24 mouse cellular contexts compared by ENCODE assay signal in the genomic region with DNA sequence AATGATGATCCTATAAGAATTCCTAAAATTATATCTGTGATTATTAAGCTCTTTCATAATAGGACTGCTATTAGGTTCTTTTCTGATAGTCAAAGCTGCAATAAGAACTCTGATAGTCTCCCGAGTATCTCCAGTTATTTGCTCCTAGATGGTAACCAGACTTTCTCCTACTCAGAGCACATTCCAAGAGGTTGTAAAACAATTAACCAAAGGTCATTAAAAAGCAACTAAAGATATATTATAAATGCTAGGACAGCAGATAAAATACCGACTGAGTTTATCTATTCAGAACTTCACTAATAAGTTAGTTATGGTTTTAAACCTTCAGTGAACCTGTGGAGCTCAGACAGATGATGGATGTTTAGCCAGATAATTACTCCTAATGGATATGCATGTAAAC. TPM values are rescaled to one million over a fixed set of nuclear protein-coding genes. Genes with fewer than 3 reads are reported as not detected.
"Had no signal": no experiment of that assay in that cellular context is flagged by ENCODE, and none has a peak within 500 bp of the region (broad histone marks: within the 10 kb centered on the region; RNA-seq: fewer than 3 reads in every experiment).

No protein-coding gene starts in this region.

RNA-seq across cellular contexts. Expression of a gene that starts 4.5 kb away (rescaled TPM):
- polyA plus RNA-seq: heart, embryonic 10.5 days; heart, embryonic 11.5 days; heart, embryonic 12.5 days; heart, embryonic 13.5 days; heart, embryonic 14.5 days; heart, embryonic 15.5 days; heart, embryonic 16.5 days; heart, postnatal 0 days; hindbrain, embryonic 10.5 days; hindbrain, embryonic 11.5 days; hindbrain, embryonic 12.5 days; hindbrain, embryonic 13.5 days; hindbrain, embryonic 14.5 days; hindbrain, embryonic 15.5 days; hindbrain, embryonic 16.5 days; hindbrain, postnatal 0 days; inflammation-experienced regulatory T-cells, adult 6 months; intestine, embryonic 14.5 days; kidney, adult 2 months; kidney, embryonic 14.5 days; kidney, embryonic 15.5 days; kidney, embryonic 16.5 days; kidney, postnatal 0 days; large intestine, adult 2 months had no signal

RNA-seq across cellular contexts. Expression of a gene that starts 21.4 kb away (rescaled TPM):
- polyA plus RNA-seq: heart, embryonic 10.5 days; heart, embryonic 11.5 days; heart, embryonic 12.5 days; heart, embryonic 13.5 days; heart, embryonic 14.5 days; heart, embryonic 15.5 days; heart, embryonic 16.5 days; heart, postnatal 0 days; hindbrain, embryonic 10.5 days; hindbrain, embryonic 11.5 days; hindbrain, embryonic 12.5 days; hindbrain, embryonic 13.5 days; hindbrain, embryonic 14.5 days; hindbrain, embryonic 15.5 days; hindbrain, embryonic 16.5 days; hindbrain, postnatal 0 days; inflammation-experienced regulatory T-cells, adult 6 months; intestine, embryonic 14.5 days; kidney, adult 2 months; kidney, embryonic 14.5 days; kidney, embryonic 15.5 days; kidney, embryonic 16.5 days; kidney, postnatal 0 days; large intestine, adult 2 months had no signal

RNA-seq across cellular contexts. Expression of a gene that starts 32.1 kb away (rescaled TPM):
- polyA plus RNA-seq: heart, embryonic 10.5 days; heart, embryonic 11.5 days; heart, embryonic 12.5 days; heart, embryonic 13.5 days; heart, embryonic 14.5 days; heart, embryonic 15.5 days; heart, embryonic 16.5 days; heart, postnatal 0 days; hindbrain, embryonic 10.5 days; hindbrain, embryonic 11.5 days; hindbrain, embryonic 12.5 days; hindbrain, embryonic 13.5 days; hindbrain, embryonic 14.5 days; hindbrain, embryonic 15.5 days; hindbrain, embryonic 16.5 days; hindbrain, postnatal 0 days; inflammation-experienced regulatory T-cells, adult 6 months; intestine, embryonic 14.5 days; kidney, adult 2 months; kidney, embryonic 14.5 days; kidney, embryonic 15.5 days; kidney, embryonic 16.5 days; kidney, postnatal 0 days; large intestine, adult 2 months had no signal

RNA-seq across cellular contexts. Expression of a gene that starts 46.4 kb away (rescaled TPM):
- polyA plus RNA-seq: heart, embryonic 10.5 days; heart, embryonic 11.5 days; heart, embryonic 12.5 days; heart, embryonic 13.5 days; heart, embryonic 14.5 days; heart, embryonic 15.5 days; heart, embryonic 16.5 days; heart, postnatal 0 days; hindbrain, embryonic 10.5 days; hindbrain, embryonic 11.5 days; hindbrain, embryonic 12.5 days; hindbrain, embryonic 13.5 days; hindbrain, embryonic 14.5 days; hindbrain, embryonic 15.5 days; hindbrain, embryonic 16.5 days; hindbrain, postnatal 0 days; inflammation-experienced regulatory T-cells, adult 6 months; intestine, embryonic 14.5 days; kidney, adult 2 months; kidney, embryonic 14.5 days; kidney, embryonic 15.5 days; kidney, embryonic 16.5 days; kidney, postnatal 0 days; large intestine, adult 2 months had no signal

RNA-seq across cellular contexts. Expression of a gene that starts 51.9 kb away (rescaled TPM):
- polyA plus RNA-seq: heart, embryonic 10.5 days; heart, embryonic 11.5 days; heart, embryonic 12.5 days; heart, embryonic 13.5 days; heart, embryonic 14.5 days; heart, embryonic 15.5 days; heart, embryonic 16.5 days; heart, postnatal 0 days; hindbrain, embryonic 10.5 days; hindbrain, embryonic 11.5 days; hindbrain, embryonic 12.5 days; hindbrain, embryonic 13.5 days; hindbrain, embryonic 14.5 days; hindbrain, embryonic 15.5 days; hindbrain, embryonic 16.5 days; hindbrain, postnatal 0 days; inflammation-experienced regulatory T-cells, adult 6 months; intestine, embryonic 14.5 days; kidney, adult 2 months; kidney, embryonic 14.5 days; kidney, embryonic 15.5 days; kidney, embryonic 16.5 days; kidney, postnatal 0 days; large intestine, adult 2 months had no signal
